Mouse (Mus musculus) left cerebral cortex, postnatal 10 days (tissue): ENCODE data around the gene Car15. TPM values are rescaled to one million over a fixed set of nuclear protein-coding genes. Genes with fewer than 3 reads are reported as not detected.

Source experiments
- DNase-seq, 2 experiments: peaks; one replicate each; pipeline ENCODE4 v3.0.0; 2021 to 2022; ENCODE audit warnings: low spot score in 2 of 2, mixed read lengths in 1 of 2; ENCODE audit errors: extremely low spot score in 1 of 2
- intact Hi-C: fragments of 180-260 bp; cut with DNase I; formaldehyde crosslinking; loops from one replicate; pipeline ENCODE4 v1.15.1; 2025
- total RNA-seq, 2 experiments: library from RNA; stranded (reverse); gene quantifications; 2 replicates each; pipeline ENCODE4 v1.2.3; 2021

Car15 gene
- 1 to 10 TPM; 8.2 to 8.4 TPM for total RNA-seq

DNA sequence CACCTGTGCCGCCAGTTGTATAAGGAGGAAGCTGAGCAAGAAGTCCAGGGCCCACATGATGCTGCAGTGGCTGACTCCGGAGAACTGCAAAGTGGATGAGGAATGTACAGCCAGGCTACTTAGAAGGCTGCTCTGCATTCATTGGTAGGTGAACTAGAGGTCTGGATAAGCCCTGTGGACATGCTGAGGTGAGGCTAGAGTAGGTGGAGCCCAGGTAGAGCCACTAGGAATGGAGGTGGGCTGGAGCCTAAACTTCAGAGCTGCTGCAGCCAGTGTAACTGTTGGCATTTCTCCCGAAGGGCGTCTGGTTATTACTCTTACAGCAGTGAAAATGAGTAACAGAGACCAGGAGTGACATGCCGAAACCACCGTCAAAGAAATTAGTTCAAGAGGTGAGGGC, at the start of gene Car15:
Car15 (minus strand) TSS at position 314 of the 400 bp plus-strand sequence.
- intact Hi-C loops: no loop called here
- DNase-seq: no peak

GRCm38 (mm10) chr16:17884116-17884515, 46.0 kb upstream of the Car15 start:
- intact Hi-C loops: no loop called here
- peak in 1 of 2 experiments; percentile 9 for DNase-seq

- intact Hi-C loops: no loop called here
- peak in 1 of 2 experiments; percentile 2 for DNase-seq
Measured at GRCm38 (mm10) chr16:17882196-17882595, 44.0 kb upstream of the Car15 start.

DNA sequence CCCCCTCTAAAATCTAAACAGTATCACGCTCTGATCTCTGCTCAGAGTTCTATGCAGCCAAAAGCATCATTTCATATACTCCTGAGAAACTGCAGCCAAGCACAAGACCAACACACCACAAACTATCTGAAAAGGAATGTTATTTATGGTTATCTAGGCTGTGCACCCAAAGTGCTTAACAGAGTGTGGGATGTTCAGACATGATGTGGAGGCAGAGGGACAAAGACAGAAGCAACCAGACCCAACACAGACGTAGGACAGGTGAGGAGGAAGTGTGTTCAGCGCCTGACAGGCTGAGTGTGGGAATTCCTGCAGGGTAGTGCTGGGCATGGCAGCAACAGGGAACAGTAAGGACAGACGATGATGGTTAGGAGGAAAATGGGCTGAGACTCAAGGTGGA, 41.4 kb upstream of the Car15 start:
- DNase-seq: no peak

DNA sequence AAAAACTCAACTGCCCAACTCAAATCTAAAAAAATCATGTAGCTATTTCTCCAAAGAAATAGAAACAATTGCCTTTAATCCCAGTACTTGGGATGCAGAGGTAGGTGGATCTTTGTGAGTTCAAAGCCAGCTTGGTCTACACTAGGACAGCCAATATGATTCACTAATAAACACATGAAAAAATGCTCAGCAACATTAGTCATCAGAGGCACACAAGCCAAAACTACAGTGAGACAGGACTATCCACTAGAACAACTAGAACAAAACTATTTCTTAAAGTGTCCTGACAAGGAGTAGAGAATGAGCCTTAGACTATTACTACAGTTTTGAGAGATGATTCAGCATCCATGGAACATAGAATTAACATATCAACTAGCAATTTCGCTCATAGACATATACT, 37.9 kb upstream of the Car15 start:
- intact Hi-C loops: no loop called here
- DNase-seq: no peak

More for the DNA sequence above, 41.4 kb upstream of the Car15 start:
- intact Hi-C loops: no loop called here

DNA sequence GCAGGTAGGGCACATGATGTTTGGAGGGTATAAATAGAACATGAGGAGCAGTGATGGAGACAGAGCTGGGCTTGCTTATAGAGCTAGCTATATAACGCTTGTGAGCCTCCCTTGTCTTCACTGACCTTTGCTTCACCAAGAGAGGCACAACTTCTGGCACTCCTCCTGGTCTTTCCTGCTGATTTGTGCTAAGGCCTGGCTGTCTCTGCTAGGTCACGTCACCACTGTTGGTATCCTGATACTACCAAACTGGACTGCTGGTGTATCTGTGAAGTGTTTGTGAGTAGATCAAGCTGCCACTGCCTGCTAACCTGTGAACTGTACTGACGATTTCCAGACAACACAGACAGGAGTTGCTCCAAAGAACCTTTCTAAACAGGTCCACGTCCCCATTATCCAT, 37.0 kb upstream of the Car15 start:
- no peak for DNase-seq
- intact Hi-C loops: no loop called here

- no peak for DNase-seq
Measured at GRCm38 (mm10) chr16:17872995-17873394, 34.8 kb upstream of the Car15 start.

DNA sequence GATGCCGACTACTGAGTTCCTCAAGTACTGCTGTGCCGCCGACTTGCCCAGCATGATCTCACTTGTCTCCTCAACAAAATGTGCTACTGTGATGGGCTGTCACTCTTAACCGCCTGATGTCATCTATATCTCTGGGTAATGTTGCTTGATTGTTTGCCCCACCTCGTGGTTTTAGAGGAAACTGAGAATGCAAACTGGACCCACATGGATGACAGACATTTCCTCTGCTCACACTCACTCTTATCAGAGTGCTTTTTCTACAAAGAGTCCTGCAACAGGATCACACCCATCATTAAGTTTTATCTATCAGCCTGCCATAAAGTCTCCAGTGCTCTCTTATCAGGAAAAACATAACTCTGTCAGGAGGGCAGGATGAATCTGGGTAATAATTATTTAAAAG, 33.1 kb upstream of the Car15 start:
- DNase-seq: no peak
- intact Hi-C loops: no loop called here

More at GRCm38 (mm10) chr16:17872995-17873394, 34.8 kb upstream of the Car15 start:
- intact Hi-C loops: no loop called here

DNA sequence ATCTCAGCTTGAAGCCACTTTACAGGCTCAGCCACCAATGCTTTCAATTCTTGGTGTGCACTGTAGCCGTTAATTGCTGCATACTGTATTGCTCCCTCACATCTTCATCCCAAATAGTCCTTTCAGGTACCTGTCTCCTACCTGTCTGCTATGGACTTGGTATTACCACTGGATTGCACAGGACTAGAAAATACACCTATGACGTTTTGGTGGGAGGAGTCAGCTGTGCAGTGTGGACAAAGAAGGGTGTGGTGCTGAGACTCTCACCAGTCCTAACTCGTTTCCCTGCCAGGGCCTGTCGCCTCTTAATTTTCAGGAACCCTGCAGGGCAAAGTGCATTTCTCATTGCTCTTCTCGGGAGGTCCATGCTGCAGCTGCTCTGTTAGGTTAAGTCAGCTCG, 27.6 kb upstream of the Car15 start:
- DNase-seq: no peak
- intact Hi-C loops: no loop called here

DNA sequence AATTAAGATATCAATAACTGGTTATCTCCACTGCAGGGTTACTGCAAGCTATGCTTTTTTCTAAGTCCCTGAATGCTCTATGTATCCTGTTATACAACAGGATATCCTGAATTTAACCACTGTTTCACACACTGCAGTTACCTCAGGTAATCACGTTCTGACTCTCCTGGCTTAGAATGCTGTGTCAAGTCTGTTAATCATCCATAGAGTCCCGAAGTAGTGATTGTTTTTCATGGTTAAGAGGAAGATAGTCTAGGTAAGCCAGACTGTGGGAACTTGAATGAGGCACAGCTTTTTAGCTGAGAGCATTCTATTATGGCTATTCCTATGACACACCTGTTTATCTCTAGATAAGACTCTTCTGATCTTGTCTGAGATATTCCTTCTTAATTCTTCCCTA, 27.1 kb upstream of the Car15 start:
- no peak for DNase-seq
- intact Hi-C loops: no loop called here

DNA sequence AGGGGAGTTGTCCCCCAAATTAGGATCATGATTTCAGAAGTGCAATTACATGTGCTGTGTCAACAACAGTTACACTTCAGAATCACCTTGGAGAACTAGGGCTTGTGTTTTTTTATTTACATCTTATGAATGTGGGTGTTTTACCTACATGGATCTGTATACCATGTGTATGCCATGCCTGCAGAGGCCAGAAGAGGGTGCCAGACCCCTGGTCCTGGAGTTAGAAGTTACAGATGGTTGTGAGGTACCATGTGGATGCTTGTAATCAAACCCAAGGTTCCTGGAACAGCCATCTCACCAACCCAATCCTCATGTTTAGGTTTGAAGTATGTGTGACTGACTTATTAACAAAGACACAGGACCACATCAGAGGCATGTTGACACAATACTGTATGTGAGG, 20.4 kb upstream of the Car15 start:
- no peak for DNase-seq
- intact Hi-C loops: no loop called here

DNA sequence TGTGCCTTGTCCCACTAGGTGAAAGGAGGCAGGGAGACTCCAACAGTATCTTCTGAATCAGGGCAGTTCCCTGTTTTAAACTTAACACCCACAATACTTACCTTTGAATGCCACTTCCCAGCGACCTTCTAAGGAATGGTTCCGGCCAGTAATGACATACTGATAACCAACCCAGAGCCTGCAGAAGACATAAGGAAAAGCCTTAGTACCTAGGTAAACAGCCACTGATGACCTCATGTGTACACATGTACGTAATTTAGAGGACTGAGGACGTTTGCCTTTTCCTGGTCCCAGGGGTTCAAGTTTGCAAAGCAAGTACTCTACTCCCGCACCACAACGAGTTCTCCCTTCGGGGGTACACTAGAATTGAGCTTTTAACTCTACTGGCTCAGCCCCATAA, 19.0 kb upstream of the Car15 start:
- DNase-seq: no peak
- intact Hi-C loops: no loop called here

DNA sequence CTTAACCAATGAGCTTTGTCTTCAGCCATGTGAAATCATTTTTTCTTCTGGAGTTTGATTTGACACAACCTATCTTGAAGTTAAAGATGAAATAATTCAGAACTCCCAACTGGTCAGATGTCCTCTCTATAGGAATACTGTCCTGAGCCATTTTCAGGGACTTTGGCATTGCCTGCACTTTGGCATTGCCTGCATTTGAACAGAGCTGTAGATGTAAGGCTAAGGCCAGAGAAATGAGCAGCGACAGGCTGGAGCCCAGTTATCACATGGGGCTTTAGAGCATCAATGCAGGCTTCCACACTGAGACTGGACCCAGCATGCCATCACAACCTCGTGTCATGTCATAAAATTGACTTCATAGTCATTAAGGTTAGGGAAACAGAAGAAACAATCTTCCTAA, 15.1 kb upstream of the Car15 start:
- DNase-seq: no peak
- intact Hi-C loops: no loop called here

DNA sequence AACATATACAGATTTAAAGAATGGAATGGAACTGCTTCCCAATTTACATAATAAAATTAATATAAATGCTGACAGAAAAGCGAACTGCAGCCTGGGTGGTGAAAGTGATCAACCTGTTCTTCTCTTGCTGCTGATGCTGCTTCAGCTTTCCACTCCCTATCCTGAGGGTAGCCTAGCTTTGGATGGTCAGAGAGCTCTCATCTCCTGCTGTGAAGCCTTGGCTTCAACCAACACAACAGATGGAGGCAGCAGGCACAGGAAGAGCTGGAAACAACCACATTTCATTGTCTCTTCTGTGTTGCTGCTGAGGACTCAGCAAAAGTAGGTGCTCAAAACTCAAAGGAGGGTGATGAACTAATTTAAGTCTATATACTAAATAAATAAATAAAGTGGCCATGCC, 13.7 kb upstream of the Car15 start:
- intact Hi-C loops: no loop called here
- DNase-seq: no peak

GRCm38 (mm10) chr16:17851331-17851730, 13.2 kb upstream of the Car15 start:
- intact Hi-C loops: no loop called here
- DNase-seq: no peak

GRCm38 (mm10) chr16:17849486-17849885, 11.3 kb upstream of the Car15 start:
- intact Hi-C loops: no loop called here
- no peak for DNase-seq

DNA sequence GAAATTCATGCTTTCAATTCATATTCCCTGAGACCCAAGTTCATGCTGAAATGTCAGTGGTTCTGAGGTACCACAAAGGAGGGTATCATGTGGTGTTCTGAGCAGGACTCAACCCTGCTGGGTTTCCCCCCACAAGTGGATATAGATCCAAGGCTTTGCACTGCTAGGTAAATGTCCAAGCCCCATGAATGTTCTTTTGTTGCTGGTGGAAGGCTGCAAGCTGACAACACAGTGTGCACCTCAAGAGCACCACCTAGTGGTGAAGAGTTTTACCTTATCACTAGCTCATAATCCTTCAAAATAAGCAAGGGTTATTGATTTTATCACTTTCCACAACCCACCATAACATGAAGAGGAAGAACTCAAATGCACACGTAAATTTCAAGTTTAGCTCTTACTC, 10.8 kb upstream of the Car15 start:
- intact Hi-C loops: no loop called here
- peak in 1 of 2 experiments; percentile 53 for DNase-seq

DNA sequence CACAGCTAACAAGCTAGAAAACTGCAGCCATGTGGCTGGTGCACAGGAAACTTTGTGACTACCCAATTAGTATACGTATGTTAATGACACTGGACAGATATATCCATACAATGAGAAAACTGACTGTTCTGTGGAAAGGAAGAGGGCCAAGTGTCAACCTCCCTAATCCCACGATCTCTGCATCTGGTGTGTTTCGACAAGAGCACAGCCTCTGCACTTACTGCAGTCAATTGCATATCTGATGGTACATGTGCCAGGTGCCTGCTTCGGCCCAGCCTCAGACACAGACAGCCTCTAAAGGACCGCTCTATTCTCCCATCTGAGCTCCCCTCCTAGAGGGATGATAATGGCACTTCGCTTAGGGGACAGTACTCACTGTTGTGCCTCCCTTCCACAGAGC, 10.3 kb upstream of the Car15 start:
- intact Hi-C loops: no loop called here
- no peak for DNase-seq

DNA sequence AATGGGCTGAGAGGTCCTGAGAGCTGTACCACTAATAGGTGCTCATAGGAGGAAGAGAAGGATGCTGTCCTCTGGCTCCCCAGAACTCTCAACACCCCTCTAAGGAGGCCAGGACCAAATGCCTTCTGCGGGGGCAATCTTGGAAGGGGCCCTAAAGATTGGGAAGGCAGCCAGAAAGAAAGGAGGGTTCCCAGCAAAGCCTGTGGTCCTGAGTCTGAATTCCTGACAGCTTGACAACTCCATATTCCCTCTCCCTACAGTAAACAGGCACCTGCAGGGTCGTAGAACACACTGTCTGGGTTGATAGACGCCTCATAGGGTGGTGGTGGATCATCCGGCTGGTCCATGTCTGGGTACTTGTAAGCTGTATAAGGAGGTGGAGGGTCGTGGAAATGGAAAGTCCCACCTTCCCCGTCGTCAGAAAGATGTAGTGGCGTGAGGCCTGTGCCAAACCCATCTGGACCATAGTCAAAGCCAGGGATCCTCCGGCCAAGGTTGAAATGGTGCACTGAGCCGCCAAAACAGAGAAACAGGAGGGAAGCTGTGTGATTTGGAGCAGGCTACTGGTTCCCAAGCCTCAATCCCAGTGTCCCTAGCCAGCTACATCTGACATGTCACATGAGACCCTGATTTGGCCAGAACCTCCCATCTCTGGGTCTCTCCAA, 5.7 kb upstream of the Car15 start:
- DNase-seq: no peak
- intact Hi-C loops: no loop called here

- intact Hi-C loops: no loop called here
- DNase-seq: no peak
Measured at GRCm38 (mm10) chr16:17842437-17842836, 4.3 kb upstream of the Car15 start.

DNA sequence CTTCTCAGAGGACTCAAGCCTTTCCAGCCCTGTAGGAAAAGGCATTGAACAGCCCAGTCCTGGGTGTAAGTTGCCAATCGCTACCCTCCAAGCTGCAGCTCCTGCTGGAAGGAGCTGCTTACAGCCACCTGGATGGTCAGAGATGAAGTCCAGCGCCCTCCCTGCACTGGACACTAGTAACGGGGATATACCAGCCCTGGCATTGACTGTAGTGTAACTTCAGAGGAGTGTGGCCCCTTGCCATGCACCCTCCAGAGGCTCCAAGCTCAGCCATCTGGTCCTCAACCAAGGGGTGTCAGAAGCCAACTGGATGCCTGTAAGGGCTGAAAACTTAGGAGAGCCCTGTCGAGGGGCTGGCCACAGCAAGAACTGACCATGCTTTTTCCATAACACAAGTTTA, 1.8 kb upstream of the Car15 start:
- intact Hi-C loops: no loop called here
- DNase-seq: peak in 1 of 2 experiments; percentile 30
